Mouse (Mus musculus): ENCODE results near the gene Mroh3.

Mroh3 gene

DNA sequence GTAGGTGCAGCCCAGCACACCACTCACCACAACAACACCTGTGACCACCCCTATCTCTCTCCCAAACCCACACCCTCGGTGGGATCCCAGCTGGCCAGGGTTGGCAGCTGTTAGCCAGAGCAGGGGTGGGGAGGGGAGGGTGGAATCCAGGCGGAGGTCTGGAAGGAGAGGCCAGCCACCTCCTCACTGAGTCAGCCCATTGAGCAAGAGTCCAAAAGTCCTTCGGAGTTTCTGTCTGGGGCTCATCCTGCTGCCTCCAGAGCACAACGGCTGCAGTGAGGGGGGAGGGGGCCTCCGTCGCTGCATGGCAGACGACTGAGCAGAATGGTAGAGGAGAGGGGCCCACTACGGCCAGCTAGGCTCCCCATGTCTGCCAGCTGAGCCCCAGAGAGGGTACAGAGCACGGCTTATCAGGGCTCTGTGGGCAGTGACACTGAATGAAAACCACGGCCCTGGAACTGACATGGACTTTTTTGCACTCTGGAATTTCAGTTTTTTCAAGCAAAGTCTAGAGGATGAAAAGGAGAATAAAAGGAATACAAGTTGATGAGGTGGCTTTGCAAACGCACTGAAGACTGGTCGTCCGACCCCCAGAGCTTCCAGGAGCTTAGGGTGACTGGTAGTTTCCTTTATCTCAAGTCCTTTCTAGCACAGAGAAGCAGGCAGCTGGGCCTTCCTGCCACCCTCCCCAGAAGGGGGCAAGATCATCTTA lies 15.9 kb upstream of the Mroh3 start:
- no peak for DNase-seq (ENCODE audit: low read depth)

DNA sequence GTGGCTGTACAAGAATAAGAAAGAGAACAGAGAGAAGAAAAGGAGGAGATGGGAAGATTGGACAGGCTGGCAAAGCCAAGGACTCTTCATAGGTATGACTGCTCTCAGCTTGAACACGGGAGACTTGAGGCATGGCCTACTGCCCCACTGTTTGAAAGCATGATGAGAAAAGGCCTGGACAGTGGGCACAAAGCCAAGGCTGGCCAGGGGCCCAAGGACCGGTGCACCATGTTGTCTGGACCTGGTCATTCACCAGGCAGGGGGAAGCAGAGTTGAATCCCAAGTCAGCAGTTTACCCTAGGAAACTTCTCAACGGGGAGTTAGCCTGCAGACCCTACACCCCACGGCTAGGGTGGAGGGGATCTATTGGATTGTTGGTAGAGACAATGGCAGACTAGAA lies 15.2 kb upstream of the Mroh3 start:
- DNase-seq (ENCODE audit: low read depth): no peak

DNA sequence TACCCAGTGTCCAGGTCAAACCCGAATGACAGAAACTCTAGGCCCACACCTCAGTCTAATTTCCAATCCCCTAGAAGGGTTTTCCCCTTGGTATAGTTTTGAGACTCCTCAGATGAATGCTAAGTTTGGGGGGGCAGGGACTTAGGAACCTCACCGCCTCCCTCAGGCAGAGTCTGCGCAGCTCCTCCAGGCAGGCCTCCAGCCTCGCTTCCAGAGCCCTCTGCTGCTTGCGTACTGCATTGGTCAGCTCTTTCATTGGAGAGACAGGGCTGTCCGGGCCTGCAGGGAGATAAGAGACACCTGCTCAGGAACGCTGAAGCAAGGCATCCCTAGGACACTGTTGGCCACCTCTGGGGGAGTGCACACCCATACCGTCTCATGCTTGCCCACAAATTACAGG lies 14.0 kb upstream of the Mroh3 start:
- DNase-seq (ENCODE audit: low read depth): no peak

DNA sequence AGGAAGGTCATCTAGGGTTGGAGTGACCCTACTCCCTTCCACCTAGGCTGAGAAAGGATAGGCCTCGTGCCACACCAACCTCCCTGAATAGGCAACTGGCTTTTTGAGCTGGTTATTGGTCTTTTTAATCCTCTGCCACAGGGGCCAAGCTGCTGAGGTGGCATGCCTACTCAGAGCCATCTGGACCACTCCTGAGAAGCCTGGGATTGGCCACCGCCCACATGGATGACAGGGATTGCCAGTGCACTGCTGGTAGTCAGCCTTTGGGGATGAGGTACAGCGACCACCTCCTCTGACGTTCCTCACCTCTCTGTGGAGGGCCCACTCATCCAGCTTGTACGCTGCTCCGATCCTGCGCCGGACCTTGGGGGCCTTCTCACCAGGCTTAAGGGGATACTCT lies 13.2 kb upstream of the Mroh3 start:
- no peak for DNase-seq (ENCODE audit: low read depth)

DNA sequence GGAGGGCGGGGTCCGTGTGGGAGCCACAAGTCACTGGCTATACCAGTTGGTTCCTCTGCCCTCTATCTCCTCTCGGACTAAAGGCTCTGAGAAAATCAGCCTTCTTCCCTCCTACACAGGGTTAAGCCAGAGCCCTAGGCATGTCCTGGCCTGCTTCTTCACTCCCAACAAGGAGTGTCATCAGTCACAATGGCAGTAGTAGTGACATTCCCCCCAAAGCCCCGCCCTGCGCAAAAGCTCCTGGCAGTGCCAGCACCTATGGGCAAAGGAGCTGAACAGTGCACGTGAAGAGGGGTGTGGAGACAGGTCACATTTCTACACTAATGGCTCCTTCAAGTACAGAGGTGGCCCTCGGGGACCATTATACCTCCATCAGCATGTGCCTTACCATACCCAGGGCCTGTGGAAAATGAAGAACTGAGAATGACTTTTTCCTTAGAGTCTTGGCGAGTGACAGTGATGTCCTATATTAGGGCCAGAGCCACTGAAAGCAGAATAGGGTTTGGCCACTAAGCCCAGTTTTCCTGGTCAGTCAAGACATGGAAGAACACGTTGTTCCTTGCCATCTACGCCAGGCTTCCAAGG lies 11.2 kb upstream of the Mroh3 start:
- DNase-seq (ENCODE audit: low read depth): no peak

DNA sequence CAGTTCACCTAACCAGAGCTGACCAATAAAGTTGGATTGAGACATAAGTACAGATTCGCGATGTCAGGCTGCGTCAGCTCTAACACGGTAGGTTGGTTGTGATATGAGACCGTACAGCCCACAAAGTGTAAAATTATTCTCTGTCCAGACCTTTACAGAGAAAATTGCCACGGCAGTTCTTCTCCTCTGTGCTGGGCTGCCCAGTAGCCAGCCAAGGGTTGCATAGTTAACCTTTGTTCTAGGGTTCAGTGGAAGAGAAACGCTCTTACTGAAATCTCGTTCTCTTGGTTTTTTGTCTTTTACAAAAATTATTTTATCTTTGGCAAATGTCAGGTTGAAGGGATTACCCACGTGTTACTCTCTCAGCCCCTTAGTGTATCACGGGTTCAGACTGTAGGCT lies 9.8 kb upstream of the Mroh3 start:
- no peak for DNase-seq (ENCODE audit: low read depth)

DNA sequence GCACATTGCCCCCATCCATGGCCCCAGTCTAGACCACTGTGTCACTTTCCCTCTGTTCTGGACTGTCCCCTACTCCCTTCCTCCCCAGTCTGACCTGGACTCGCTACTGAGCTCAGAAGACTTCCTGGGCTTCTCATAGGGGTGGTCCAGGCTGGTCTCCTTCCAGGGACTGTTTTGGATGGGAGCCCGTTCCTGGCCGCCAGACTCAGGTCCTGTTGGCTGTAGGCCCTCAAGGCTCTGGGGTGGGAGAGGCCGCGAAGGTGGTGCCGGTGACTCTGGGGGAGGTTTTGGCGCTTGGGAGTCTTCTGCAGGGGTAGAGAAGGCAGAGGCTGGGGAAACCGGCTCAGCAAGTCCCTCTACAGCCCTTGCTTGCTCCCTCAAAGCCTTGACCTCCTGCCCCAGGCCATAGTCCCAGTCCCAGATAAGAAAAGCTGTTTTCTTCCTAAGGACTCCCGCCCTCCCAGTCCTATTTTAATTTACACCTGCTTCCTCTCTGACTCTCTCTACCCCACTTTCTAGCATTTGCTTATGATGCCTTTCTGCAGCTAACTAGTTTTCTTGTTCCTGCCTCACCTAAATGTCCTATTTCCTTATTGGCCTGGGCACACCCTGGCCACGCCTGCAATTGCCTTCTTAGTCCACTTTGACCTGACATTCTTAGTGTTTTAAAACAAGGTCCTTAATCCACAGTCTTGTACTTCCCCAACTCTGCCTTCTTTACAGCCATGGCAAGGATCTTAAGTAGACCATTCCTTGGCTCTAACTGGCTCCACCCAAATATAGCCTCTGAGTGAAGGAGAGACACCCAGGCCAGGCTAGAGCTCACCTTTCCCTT lies 7.6 kb upstream of the Mroh3 start:
- no peak for DNase-seq (ENCODE audit: low read depth)

DNA sequence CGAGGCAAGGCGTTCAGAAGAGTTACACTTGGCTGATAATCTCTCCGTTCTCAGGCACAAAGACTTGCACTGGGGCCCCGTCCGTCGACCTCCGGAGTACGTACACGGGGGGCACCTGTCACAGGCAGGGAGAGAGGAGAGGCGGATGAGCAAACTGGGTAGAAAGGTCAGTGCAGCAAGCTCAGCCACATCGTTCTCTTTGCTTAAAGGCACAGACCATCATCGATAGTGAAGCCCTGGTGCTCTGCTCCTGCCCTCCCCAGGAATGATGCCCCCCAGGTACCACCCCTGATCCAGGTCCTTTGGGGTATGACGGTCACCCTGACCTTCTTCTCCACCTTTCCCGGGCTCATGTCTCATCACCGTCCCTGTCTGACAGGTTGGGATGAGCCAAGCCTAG lies 1.7 kb upstream of the Mroh3 start:
- no peak for DNase-seq (ENCODE audit: low read depth)

DNA sequence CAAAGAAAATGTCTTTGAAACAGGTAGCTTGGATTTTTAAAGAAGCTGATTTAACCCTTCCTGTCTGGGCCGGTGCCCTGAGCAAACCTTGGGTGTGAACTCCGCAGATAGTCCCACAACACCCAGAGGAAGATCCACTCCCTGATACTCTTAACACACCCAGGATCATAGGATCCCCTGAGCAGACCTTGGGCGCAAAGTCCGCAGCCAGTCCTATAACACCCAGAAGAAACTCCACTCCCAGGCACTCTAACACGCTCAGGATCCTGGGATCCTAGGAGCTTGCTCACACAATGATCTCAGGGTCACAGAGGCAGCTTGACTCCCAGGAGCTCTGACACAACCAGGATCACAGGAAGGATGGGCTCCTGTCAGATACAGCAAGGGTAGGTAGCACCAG lies 22.6 kb downstream of the Mroh3 start:
- DNase-seq (ENCODE audit: low read depth): no peak

DNA sequence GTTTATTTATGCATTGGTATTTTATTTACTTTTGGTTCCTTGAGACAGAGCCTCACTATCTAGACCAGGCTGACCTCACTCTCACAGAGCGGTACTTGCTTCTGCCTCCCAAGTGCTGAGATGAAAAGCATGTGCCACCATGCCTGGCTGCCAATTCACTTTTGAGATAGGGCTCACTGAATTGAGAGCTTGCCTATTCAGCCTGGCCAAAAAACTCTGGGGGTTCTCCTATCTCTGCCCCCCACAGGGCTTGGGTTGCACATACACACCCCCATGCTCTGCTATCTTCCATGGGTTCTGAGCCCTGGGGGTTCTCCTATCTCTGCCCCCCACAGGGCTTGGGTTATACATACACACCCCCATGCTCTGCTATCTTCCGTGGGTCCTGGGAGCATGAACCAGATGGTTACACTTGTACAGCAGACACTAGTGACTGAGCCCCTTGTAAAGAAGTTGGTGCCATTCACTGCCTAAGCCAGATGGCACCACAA lies 33.1 kb downstream of the Mroh3 start:
- DNase-seq (ENCODE audit: low read depth): no peak

DNA sequence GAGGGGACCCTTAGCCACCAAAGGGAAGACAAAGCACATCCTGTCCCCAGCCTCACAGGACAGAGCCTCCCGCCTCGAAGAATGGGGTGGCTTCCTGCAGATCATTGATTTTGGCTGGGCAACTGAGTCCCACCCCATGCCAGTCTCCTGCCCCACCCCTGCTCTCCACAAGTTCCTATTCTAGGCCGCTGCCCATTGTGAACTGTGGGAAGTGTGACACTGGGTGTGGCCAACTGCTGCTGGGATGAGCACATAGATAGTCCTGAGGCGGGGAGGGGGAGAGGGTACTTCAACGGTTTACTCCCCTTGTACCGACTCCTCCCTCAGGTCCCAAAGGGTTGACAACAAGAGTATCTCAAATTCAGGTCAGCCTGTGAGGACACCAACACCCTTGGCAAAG lies 33.9 kb downstream of the Mroh3 start:
- no peak for DNase-seq (ENCODE audit: low read depth)

DNA sequence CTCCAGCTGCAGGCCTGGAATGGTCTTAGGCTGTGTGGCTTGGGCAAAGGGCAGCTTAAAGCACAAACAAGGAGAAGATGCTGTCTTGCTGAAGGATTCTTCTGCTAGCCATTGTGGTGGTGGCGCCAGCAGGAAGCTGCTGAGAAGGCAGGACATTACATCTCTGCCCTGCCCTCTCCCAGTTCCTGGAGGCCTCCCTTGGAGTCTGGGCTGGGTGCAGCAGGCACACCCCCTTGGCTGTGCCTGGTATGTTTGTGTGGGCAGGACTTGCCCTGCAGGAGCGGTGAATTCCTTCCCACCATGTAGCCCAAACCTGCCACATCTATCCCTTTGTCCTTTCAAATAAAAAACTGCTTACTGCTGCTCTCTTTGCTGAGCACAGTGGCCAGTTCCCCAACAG lies 35.5 kb downstream of the Mroh3 start:
- DNase-seq (ENCODE audit: low read depth): no peak

DNA sequence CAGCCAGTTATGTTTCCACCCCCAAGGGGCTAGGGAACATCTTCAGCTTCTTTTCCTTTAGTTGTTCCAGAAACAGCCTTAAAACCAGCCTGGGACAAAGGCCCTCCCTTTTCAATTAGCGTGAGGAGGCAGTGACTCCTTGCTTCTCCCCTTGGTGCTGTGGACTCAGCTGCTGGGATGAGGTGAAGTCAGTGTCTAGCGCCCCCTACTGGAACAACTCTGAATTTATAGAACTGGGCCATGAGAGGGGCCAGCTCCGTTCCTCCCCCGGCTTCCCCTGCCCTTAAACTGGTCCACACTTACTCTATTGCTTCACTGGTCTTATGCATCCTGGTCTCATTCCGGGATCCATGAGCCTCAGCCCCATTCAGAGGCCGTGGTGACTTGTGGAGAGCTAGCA lies 37.4 kb downstream of the Mroh3 start:
- peak; percentile 81 for DNase-seq (ENCODE audit: low read depth)

DNA sequence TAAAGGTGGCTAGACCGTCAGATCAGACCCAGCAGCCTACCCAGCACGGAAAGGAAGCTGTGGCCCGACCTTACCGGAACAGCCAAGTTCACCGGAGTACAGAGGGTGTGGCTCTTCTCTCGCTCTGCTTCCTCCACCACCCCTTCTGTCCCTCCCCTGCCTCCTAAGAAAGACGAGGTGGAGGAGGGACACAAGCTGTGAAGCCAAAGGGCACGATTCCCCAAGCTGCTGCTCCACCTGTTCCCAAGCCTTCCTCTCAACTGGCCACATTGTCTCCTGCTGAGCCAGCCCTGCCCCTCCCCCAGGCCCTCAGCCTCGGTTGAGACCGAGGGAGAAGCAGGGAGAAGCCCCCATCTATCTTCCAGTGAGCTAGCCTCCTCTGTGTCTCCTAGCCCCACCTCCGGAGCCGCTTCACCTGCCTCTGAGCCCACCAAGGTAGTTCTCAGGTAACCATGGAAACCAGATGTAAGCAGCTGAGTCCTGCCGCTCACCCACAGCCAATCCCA lies 38.5 kb downstream of the Mroh3 start:
- DNase-seq (ENCODE audit: low read depth): peak; percentile 74

DNA sequence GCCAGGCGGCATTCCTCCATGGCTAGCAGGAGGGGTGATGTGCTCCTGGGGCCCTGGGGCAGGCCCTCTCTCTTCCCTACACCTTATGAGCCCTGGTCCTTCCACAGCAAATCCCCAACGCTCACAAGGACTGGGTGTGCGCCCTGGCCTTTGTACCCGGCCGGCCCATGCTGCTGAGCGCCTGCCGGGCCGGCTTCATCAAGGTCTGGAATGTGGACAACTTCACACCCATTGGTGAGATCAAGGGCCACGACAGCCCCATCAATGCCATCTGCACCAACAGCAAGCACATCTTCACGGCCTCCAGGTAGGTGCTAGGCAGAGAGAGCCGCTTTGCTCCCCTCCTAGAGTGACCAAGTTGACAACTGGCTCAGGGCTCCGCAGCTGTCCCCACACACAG lies 39.9 kb downstream of the Mroh3 start:
- DNase-seq (ENCODE audit: low read depth): no peak

DNA sequence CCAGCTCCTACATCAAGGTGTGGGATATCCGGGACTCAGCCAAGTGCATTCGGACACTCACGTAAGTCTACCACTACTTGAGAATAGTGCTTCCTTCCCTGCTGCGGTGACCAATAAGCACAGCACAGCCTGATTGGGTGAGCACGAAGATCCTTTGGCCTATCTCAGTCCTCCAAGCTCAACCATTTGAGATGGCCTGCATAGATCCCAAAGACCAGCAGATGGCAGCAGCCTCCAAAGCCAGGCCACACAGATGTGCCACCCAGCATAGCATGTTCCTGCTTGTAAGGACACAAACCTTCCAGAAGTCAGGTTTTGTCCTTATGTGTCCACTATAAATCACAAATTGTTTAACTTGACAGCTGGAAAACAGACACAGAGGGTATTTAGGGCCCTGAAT lies 42.5 kb downstream of the Mroh3 start:
- peak; percentile 83 for DNase-seq (ENCODE audit: low read depth)

DNA sequence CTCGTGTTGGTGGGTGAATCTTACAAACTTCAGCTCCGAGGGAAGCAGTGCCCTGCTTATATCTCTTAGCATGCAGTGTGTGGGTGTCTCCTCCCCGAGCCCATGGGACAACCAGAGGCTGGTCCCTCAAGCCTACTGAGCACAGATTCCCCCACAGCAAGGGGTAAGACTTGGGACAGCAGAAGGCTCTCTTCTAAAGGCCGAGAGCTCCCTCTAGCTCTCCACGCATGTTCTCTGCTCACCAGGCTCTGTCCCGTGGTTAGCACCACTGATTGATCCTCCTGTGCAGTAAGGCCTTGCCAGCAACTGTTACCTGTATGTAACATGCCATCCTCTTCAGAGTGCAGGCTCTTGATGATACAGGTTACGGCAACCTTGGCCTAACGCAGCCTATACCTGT lies 45.0 kb downstream of the Mroh3 start:
- DNase-seq (ENCODE audit: low read depth): no peak

DNA sequence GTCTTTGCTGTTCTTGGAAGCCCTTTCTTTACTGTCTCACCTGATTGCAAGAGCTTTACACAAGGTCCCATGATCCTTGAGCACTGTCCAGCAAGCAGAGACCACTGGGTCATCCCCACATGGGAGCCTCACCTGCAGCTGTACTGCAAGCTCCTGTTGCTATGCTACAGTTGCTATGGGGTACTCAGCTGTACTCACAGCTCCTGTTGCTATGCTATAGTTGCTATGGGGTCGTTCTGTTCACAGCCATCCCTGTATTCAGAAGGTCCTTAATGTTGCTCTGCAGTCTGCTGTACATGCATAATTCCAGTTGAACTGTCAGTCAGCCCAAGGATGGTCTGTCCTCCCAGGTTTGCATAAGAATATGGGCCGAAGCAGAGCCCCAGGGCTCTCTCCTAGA lies 47.2 kb downstream of the Mroh3 start:
- no peak for DNase-seq (ENCODE audit: low read depth)

DNA sequence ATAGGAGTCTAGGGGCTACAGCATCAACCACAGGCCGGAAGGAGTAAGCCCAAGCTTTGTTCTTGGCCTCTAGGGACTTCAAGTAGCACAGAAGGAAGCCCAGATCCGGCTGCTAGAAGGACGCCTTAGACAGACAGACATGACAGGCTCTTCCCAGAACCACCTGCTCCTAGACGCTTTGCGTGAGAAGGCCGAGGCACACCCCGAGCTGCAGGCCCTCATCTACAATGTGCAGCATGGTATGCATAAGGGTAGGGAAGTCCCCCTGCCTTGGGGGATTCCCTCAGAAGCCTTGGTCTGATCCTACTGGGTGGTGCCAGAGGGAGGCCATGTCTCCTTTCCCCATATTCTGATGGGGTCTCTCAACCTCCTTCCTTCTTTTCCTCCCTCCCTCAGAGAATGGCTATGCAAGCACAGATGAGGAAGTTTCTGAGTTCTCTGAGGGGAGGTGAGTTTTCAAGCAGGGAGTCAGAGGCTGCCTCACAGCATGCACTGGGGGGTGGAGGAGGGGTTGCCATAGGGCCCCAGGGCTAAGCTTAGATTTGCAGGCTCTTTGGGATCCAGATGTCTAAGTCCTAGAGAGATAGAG lies 51.2 kb downstream of the Mroh3 start:
- DNase-seq (ENCODE audit: low read depth): no peak

DNA sequence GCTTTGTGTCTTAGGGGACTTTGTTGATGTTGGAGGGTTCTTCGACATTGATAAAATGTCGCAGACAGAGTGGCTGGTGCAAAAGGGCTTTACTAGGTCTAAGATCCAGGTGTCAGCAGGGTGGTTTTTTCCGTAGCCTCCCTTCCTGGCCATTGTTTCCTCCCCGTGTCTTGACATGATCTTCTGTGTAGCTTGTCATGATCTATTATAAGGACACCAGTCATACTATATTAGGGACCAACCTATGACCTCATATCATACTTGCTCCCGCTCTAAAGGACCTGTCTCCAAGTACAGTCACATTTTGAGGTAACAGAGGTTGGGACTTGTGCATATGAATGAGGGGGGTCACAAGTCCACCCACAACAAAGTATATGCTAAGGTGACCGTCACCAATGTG lies 51.7 kb downstream of the Mroh3 start:
- DNase-seq (ENCODE audit: low read depth): no peak

DNA sequence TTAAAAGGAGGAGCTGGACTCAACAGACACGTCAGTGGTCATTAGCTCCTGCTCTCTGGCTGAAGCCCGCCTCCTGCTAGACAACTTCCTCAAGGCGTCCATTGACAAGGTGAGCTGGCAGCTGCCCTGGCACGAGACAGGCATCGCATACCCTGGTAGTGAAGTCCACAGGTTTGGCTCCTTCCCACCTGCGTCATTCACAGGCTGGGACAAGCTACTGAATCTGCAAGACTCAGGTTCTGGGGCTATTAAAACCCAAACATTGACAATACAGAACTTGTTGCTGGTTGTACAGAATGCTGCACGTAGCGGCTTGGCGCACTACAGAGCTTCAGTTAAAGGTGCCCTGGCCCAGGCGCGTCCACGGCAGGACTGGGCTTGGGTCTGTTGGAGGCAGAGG lies 52.3 kb downstream of the Mroh3 start:
- no peak for DNase-seq (ENCODE audit: low read depth)

DNA sequence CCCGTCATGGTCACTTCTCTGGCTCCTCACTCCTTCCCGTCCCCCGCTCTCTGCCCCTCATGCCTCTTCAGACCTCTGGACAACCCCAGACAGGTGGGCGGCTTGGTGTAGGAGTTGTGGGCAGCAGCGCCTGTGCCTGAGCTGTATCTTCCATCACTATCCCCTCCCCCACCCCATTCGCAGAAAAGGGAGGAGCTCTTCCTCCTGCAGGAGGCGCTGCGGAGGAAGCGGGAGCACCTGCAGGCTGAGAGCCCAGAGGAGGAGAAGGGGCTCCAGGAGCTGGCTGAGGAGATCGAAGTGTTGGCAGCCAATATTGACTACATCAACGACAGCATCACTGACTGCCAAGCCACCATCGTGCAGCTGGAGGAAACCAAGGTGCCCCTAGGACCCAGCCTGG lies 52.8 kb downstream of the Mroh3 start:
- DNase-seq (ENCODE audit: low read depth): no peak

DNA sequence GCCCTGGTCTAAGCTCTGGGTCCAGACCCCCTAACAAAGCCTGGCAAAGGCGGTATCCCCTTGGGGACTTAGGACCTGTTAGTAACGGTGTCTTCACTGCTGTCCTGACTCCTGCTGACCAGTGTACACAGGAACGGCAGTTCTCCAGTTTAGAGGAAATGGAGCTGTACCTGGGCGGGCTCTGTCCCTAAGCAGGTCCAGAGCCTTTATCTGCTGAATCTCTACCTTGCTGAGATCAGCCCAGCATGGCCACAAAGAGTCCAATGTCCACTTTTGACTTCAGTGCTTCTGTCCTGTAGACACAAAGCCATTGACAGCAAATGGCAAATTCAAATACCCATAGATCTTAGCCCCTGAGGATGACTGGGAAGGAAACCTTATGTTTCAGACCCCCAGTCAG lies 55.7 kb downstream of the Mroh3 start:
- DNase-seq (ENCODE audit: low read depth): no peak
